ENCODE assay signal across 16 mouse cellular contexts in genomic region chr11:101882500-101883290, GRCm38 (mm10). TPM values are rescaled to one million over a fixed set of nuclear protein-coding genes. Genes with fewer than 3 reads are reported as not detected.
DNase-seq lines count a peak whose midpoint lies in the region; ATAC-seq and TF ChIP-seq lines count a peak whose summit lies in the region.
"Had no signal": no experiment of that assay in that cellular context is flagged by ENCODE, and none has a peak within 500 bp of the region (broad histone marks: within the 10 kb centered on the region; RNA-seq: fewer than 3 reads in every experiment).

No protein-coding gene starts in this region.

- 74% methylated on average over 11 of the region's 11 CpGs for WGBS in embryonic facial prominence, embryonic 13.5 days
- 78% methylated on average over 11 of the region's 11 CpGs for WGBS in embryonic facial prominence, embryonic 10.5 days
- 79% methylated on average over 11 of the region's 11 CpGs for WGBS in heart, embryonic 15.5 days
- 76% methylated on average over 11 of the region's 11 CpGs for WGBS in heart, embryonic 11.5 days (ENCODE audit: insufficient replicate concordance)
- 79% methylated on average over 11 of the region's 11 CpGs for WGBS in lung, embryonic 15.5 days
- WGBS in stomach, postnatal 0 days, result 75% methylated on average over 11 of the region's 11 CpGs

- no peak for ATAC-seq in embryonic facial prominence, embryonic 13.5 days (ENCODE audit: insufficient number of reproducible peaks, insufficient read depth, low FRiP score, low TSS enrichment, low read depth)
- no peak for ATAC-seq in heart, embryonic 15.5 days (replicated peaks; ENCODE audit: insufficient number of reproducible peaks, insufficient read depth, low FRiP score, low read depth)
- no peak for ATAC-seq in heart, embryonic 11.5 days (replicated peaks; ENCODE audit: insufficient number of reproducible peaks, low FRiP score, low TSS enrichment)
- no peak for ATAC-seq in lung, embryonic 15.5 days (ENCODE audit: borderline replicate concordance, extremely low read depth, low FRiP score, low TSS enrichment)
- ATAC-seq in stomach, postnatal 0 days (ENCODE audit: low FRiP score, low TSS enrichment), result no peak
- ATAC-seq: CD4-positive, CD25-positive, alpha-beta regulatory T cell, adult 4 months; forebrain, embryonic 13.5 days had no signal

- H3K9ac ChIP-seq in embryonic facial prominence, embryonic 13.5 days, result no peak overlapping the region
- H3K9ac ChIP-seq in heart, embryonic 15.5 days, result no peak overlapping the region
- H3K9ac ChIP-seq in heart, embryonic 11.5 days (ENCODE audit: low read depth, low read length), result no peak overlapping the region
- H3K9ac ChIP-seq in lung, embryonic 15.5 days, result no peak overlapping the region
- H3K9ac ChIP-seq in stomach, postnatal 0 days (ENCODE audit: low read length), result no peak overlapping the region

- no peaks in the 10 kb centered on the region for H3K9me3 ChIP-seq in embryonic facial prominence, embryonic 13.5 days
- no peaks in the 10 kb centered on the region for H3K9me3 ChIP-seq in embryonic facial prominence, embryonic 10.5 days
- no peaks in the 10 kb centered on the region for H3K9me3 ChIP-seq in heart, embryonic 15.5 days (replicated peaks)
- H3K9me3 ChIP-seq in heart, embryonic 11.5 days (replicated peaks; ENCODE audit: control insufficient read depth, low read length), result no peaks in the 10 kb centered on the region
- H3K9me3 ChIP-seq in lung, embryonic 15.5 days, result no peaks in the 10 kb centered on the region
- no peaks in the 10 kb centered on the region for H3K9me3 ChIP-seq in stomach, postnatal 0 days (ENCODE audit: control insufficient read depth, low read length)
- H3K9me3 ChIP-seq: forebrain, embryonic 13.5 days; G1E; hindbrain, embryonic 15.5 days had no signal

- H3K4me1 ChIP-seq in embryonic facial prominence, embryonic 13.5 days, result peaks cover 61% of the 10 kb centered on the region
- H3K4me1 ChIP-seq in embryonic facial prominence, embryonic 10.5 days, result peaks cover 83% of the 10 kb centered on the region
- H3K4me1 ChIP-seq in heart, embryonic 15.5 days (replicated peaks), result peaks cover 69% of the 10 kb centered on the region
- H3K4me1 ChIP-seq in heart, embryonic 11.5 days (ENCODE audit: control insufficient read depth, insufficient read depth, low read length), result peaks cover 75% of the 10 kb centered on the region
- H3K4me1 ChIP-seq in lung, embryonic 15.5 days, result peaks cover 89% of the 10 kb centered on the region
- H3K4me1 ChIP-seq in stomach, postnatal 0 days (replicated peaks; ENCODE audit: control insufficient read depth, insufficient read depth), result peaks cover 9% of the 10 kb centered on the region; the same call in 1 of the 2 replicates

- no peak overlapping the region for H3K4me2 ChIP-seq in embryonic facial prominence, embryonic 13.5 days
- no peak overlapping the region for H3K4me2 ChIP-seq in heart, embryonic 15.5 days
- no peak overlapping the region for H3K4me2 ChIP-seq in heart, embryonic 11.5 days
- no peak overlapping the region for H3K4me2 ChIP-seq in lung, embryonic 15.5 days
- no peak overlapping the region for H3K4me2 ChIP-seq in stomach, postnatal 0 days (replicated peaks; ENCODE audit: low read depth)

- DNase-seq in embryonic facial prominence, embryonic 10.5 days (ENCODE audit: low spot score), result no peak
- no peak for DNase-seq in lung, postnatal 4 days
- no peak for DNase-seq in stomach, postnatal 0 days (ENCODE audit: low spot score)
- DNase-seq in frontal cortex, adult 2 months (ENCODE audit: extremely low spot score in 1 of 2, low spot score in 1 of 2), result no peak
- DNase-seq: layer of hippocampus, postnatal 36 days; lung, adult 18-20 months; right cerebral cortex, adult 18-20 months had no signal

- H3K27me3 ChIP-seq in embryonic facial prominence, embryonic 13.5 days, result peaks cover 3% of the 10 kb centered on the region; the same call in 1 of the 2 replicates
- peaks cover 49% of the 10 kb centered on the region for H3K27me3 ChIP-seq in embryonic facial prominence, embryonic 10.5 days (replicated peaks; ENCODE audit: low read depth, poor library complexity, severe bottlenecking)
- H3K27me3 ChIP-seq in heart, embryonic 15.5 days, result no peaks in the 10 kb centered on the region
- H3K27me3 ChIP-seq in heart, embryonic 11.5 days (ENCODE audit: control insufficient read depth, insufficient read depth, low read length), result no peaks in the 10 kb centered on the region
- H3K27me3 ChIP-seq in lung, embryonic 15.5 days, result no peaks in the 10 kb centered on the region
- no peaks in the 10 kb centered on the region for H3K27me3 ChIP-seq in stomach, postnatal 0 days (ENCODE audit: control insufficient read depth, insufficient read depth, low read length)
- H3K27me3 ChIP-seq: hindbrain, embryonic 15.5 days had no signal

- no peak for TF ChIP-seq CTCF in stomach, postnatal 0 days (IDR thresholded peaks at IDR 0.05; ENCODE audit: low read depth)

- H3K4me3 ChIP-seq in embryonic facial prominence, embryonic 13.5 days, result no peak overlapping the region
- no peak overlapping the region for H3K4me3 ChIP-seq in embryonic facial prominence, embryonic 10.5 days
- H3K4me3 ChIP-seq in heart, embryonic 15.5 days, result no peak overlapping the region
- no peak overlapping the region for H3K4me3 ChIP-seq in heart, embryonic 11.5 days (ENCODE audit: low read depth, low read length)
- H3K4me3 ChIP-seq in lung, embryonic 15.5 days, result no peak overlapping the region
- H3K4me3 ChIP-seq in stomach, postnatal 0 days (ENCODE audit: low read depth, low read length), result no peak overlapping the region

- H3K27ac ChIP-seq in embryonic facial prominence, embryonic 13.5 days, result peak overlapping the region; percentile 2; the same call in 1 of the 2 replicates
- H3K27ac ChIP-seq in embryonic facial prominence, embryonic 10.5 days (replicated peaks), result no peak overlapping the region
- peak overlapping the region; percentile 81 for H3K27ac ChIP-seq in heart, embryonic 15.5 days
- H3K27ac ChIP-seq in heart, embryonic 11.5 days (ENCODE audit: low read depth, low read length), result no peak overlapping the region; the same call in 1 of the 2 replicates
- H3K27ac ChIP-seq in lung, embryonic 15.5 days, result peak overlapping the region; percentile 85
- H3K27ac ChIP-seq in stomach, postnatal 0 days (replicated peaks), result peak overlapping the region; percentile 75; the same call in 1 of the 2 replicates
- H3K27ac ChIP-seq: forebrain, embryonic 13.5 days; hindbrain, embryonic 15.5 days had no signal

- no peaks in the 10 kb centered on the region for H3K36me3 ChIP-seq in embryonic facial prominence, embryonic 13.5 days
- H3K36me3 ChIP-seq in embryonic facial prominence, embryonic 10.5 days (replicated peaks), result no peaks in the 10 kb centered on the region
- no peaks in the 10 kb centered on the region for H3K36me3 ChIP-seq in heart, embryonic 15.5 days
- no peaks in the 10 kb centered on the region for H3K36me3 ChIP-seq in heart, embryonic 11.5 days (ENCODE audit: control insufficient read depth, insufficient read depth, low read length)
- no peaks in the 10 kb centered on the region for H3K36me3 ChIP-seq in lung, embryonic 15.5 days
- H3K36me3 ChIP-seq in stomach, postnatal 0 days (ENCODE audit: control insufficient read depth, insufficient read depth, low read length), result no peaks in the 10 kb centered on the region
- H3K36me3 ChIP-seq: G1E; hindbrain, embryonic 15.5 days had no signal

- TF ChIP-seq EP300 in stomach, postnatal 0 days (optimal IDR thresholded peaks at IDR 0.05), result no peak

RNA-seq across cellular contexts. Expression of gene Meox1, which starts 11.5 kb away (rescaled TPM):
- polyA plus RNA-seq in embryonic facial prominence, embryonic 13.5 days (2015; fragmentation: Nextera tagmentation; extraction: Ambion mirVana), result 4.3 and 6.3 TPM in 2 replicates
- polyA plus RNA-seq in embryonic facial prominence, embryonic 10.5 days (2016; fragmentation: Nextera tagmentation; extraction: Ambion mirVana), result 1.9 and 2.9 TPM in 2 replicates
- polyA plus RNA-seq in heart, embryonic 15.5 days (2015; fragmentation: Nextera tagmentation; extraction: Ambion mirVana), result 15.7 and 19.8 TPM in 2 replicates
- polyA plus RNA-seq in heart, embryonic 11.5 days (2014; fragmentation: Nextera tagmentation; extraction: Ambion mirVana), result 13.2 and 14.5 TPM in 2 replicates
- 10.3 and 10.4 TPM in 2 replicates for polyA plus RNA-seq in lung, embryonic 15.5 days (2015; fragmentation: Nextera tagmentation; extraction: Ambion mirVana)
- polyA plus RNA-seq in stomach, postnatal 0 days (2015; fragmentation: Nextera tagmentation; extraction: Ambion mirVana), result 2.8 and 3.0 TPM in 2 replicates
- polyA plus RNA-seq in frontal cortex, adult 2 months (2012; rRNA removed), result 0.71 and 0.84 TPM in 2 replicates
- polyA plus RNA-seq: CD4-positive, CD25-positive, alpha-beta regulatory T cell, adult 4 months; G1E; liver, adult 2 months had no signal

Comparison
In these comparisons a context has a peak if more than half of its experiments do, and no peak if none do; other contexts are left out.
1. H3K27ac ChIP-seq: peak in embryonic facial prominence, embryonic 13.5 days (single experiment), heart, embryonic 15.5 days (single experiment), lung, embryonic 15.5 days (single experiment) and stomach, postnatal 0 days (single experiment); none in embryonic facial prominence, embryonic 10.5 days (single experiment) and heart, embryonic 11.5 days (single experiment).